Mouse (Mus musculus): ENCODE measurements around the gene Olfr1380.
"Not testable (repeated sequence)": the region's sequence is repeated elsewhere in the genome, so short reads cannot be mapped to it uniquely, and the experiment has no call there.

DNA sequence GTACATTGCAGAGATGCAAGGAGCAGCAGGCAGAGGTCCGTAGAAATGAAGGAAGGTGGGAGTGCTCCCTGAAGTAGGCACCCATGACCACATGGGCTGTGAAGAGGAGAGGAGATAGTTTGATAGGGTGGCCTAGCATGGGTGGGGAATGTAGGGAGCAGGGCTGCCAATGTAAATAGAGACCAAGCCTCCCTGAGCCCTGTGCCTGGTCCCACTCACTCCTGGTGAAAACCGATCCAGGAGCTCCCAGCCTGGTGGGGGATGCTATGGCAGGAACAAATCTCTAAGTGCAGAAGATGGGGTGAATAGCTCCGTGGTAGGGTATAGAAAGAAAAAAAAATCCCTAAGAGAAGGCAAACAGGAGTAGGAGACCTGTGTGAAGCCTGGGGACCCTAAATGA is 54.7 kb downstream of the Olfr1380 start:
- not testable (repeated sequence) for TF ChIP-seq EP300 (IDR thresholded peaks at IDR 0.05; ENCODE audit: insufficient read depth, low read depth, low read length); CTCF (IDR thresholded peaks at IDR 0.05); POLR2A (IDR thresholded peaks at IDR 0.05; ENCODE audit: insufficient read depth, low read depth, low read length)

Data from heart, adult 2 months (tissue).